Mouse (Mus musculus) CH12.LX (cell line): ENCODE data around the gene Rgs21. TPM values are rescaled to one million over a fixed set of nuclear protein-coding genes. Genes with fewer than 3 reads are reported as not detected.

Experiments used
- DNase-seq: peaks from one replicate; pipeline ENCODE4 v3.0.0-alpha.2; 2013; ENCODE audit errors: extremely low read depth
- H3K27ac ChIP-seq: 2 replicates; pipeline ENCODE4 v1.5.1; 2012; ENCODE audit warnings: low read depth, mild to moderate bottlenecking, control low read depth, moderate library complexity; ENCODE audit not compliant: insufficient read depth
- H3K27me3 ChIP-seq: replicated peaks from 2 replicates; pipeline ENCODE3; 2012; ENCODE audit warnings: inconsistent platforms
- H3K36me3 ChIP-seq, 2 experiments: replicated peaks in 1 of 2; 2 replicates each; pipeline versions ENCODE3 to v1.6.1; 2012; ENCODE audit warnings: inconsistent platforms in 1 of 2, low read length in 1 of 2, mild to moderate bottlenecking in 1 of 2, mixed read lengths in 1 of 2, moderate library complexity in 1 of 2; ENCODE audit not compliant: control insufficient read depth in 1 of 2, insufficient read depth in 1 of 2
- H3K4me1 ChIP-seq, 2 experiments: 2 replicates each; pipeline ENCODE4 v1.6.1; 2012; ENCODE audit warnings: inconsistent platforms in 1 of 2, moderate library complexity in 1 of 2; ENCODE audit not compliant: insufficient read depth in 2 of 2, control insufficient read depth in 1 of 2
- H3K4me2 ChIP-seq: 2 replicates; pipeline ENCODE4 v1.6.1; 2012; ENCODE audit warnings: low read depth, mild to moderate bottlenecking, control low read depth; ENCODE audit not compliant: poor library complexity, insufficient read depth, severe bottlenecking
- H3K4me3 ChIP-seq, 3 experiments: fragments of 150-350 bp in 1 of 3; sonication (generic) in 1 of 3; replicated peaks in 1 of 3; 2 replicates each; pipeline versions ENCODE3 to v1.5.1; 2011 to 2012; ENCODE audit warnings: low read depth in 2 of 3, low read length in 2 of 3, mild to moderate bottlenecking in 2 of 3, moderate library complexity in 2 of 3, control low read depth in 1 of 3, improper control_type of control experiment in 1 of 3, inconsistent platforms in 1 of 3, mixed read lengths in 1 of 3; ENCODE audit not compliant: poor library complexity in 1 of 3
- H3K79me2 ChIP-seq: replicated peaks from 2 replicates; pipeline ENCODE4 v1.6.1; 2012; ENCODE audit warnings: mild to moderate bottlenecking, moderate library complexity; ENCODE audit not compliant: control insufficient read depth, poor library complexity, insufficient read depth, severe bottlenecking; ENCODE audit errors: extremely low read depth
- H3K9ac ChIP-seq: 2 replicates; pipeline ENCODE4 v1.6.1; 2012; ENCODE audit warnings: low read depth, mild to moderate bottlenecking, control low read depth, moderate library complexity; ENCODE audit not compliant: insufficient read depth
- H3K9me3 ChIP-seq: replicated peaks from 2 replicates; pipeline ENCODE3; 2012; ENCODE audit warnings: low read length, inconsistent platforms, mixed read lengths
- EP300 ChIP-seq: IDR thresholded peaks from 2 replicates; pipeline ENCODE4 v1.6.1; 2011; ENCODE audit warnings: low read length, improper control_type of control experiment
- ETS1 ChIP-seq: conservative IDR thresholded peaks from 2 replicates; pipeline ENCODE4 v1.6.1; 2012; ENCODE audit warnings: low read depth, mild to moderate bottlenecking, inconsistent platforms, low read length, improper control_type of control experiment, moderate library complexity
- GABPA ChIP-seq: IDR thresholded peaks from 2 replicates; pipeline ENCODE4 v1.6.1; 2012; ENCODE audit warnings: low read depth, low read length, improper control_type of control experiment, inconsistent platforms; ENCODE audit not compliant: insufficient replicate concordance
- IRF4 ChIP-seq: IDR thresholded peaks from 2 replicates; pipeline ENCODE4 v1.6.1; 2014; ENCODE audit warnings: low read depth, mild to moderate bottlenecking, inconsistent platforms, low read length, improper control_type of control experiment
- JUN ChIP-seq: IDR thresholded peaks from 2 replicates; pipeline ENCODE4 v1.6.1; 2011; ENCODE audit warnings: low read depth, mild to moderate bottlenecking, low read length, improper control_type of control experiment, moderate library complexity; ENCODE audit not compliant: insufficient read depth
- JUND ChIP-seq: conservative IDR thresholded peaks from 2 replicates; pipeline ENCODE4 v1.6.1; 2011; ENCODE audit warnings: low read depth, low read length, improper control_type of control experiment
- KAT2A ChIP-seq: IDR thresholded peaks from 2 replicates; pipeline ENCODE4 v1.6.1; 2012; ENCODE audit warnings: low read length, improper control_type of control experiment, inconsistent platforms; ENCODE audit not compliant: insufficient replicate concordance
- MAZ ChIP-seq: IDR thresholded peaks from 2 replicates; pipeline ENCODE4 v1.6.1; 2012; ENCODE audit warnings: low read depth, mild to moderate bottlenecking, inconsistent platforms, low read length, improper control_type of control experiment, moderate library complexity
- MEF2A ChIP-seq: IDR thresholded peaks from 2 replicates; pipeline ENCODE4 v1.6.1; 2014; ENCODE audit warnings: low read depth, mild to moderate bottlenecking, inconsistent platforms, low read length, improper control_type of control experiment, borderline replicate concordance
- MXI1 ChIP-seq: IDR thresholded peaks from 2 replicates; pipeline ENCODE4 v1.6.1; 2011; ENCODE audit warnings: mild to moderate bottlenecking, low read depth, low read length, improper control_type of control experiment
- NRF1 ChIP-seq: IDR thresholded peaks from 2 replicates; pipeline ENCODE4 v1.6.1; 2014; ENCODE audit warnings: low read depth, mild to moderate bottlenecking, inconsistent platforms, low read length, improper control_type of control experiment, moderate library complexity
- POLR2AphosphoS2 ChIP-seq: IDR thresholded peaks from 2 replicates; pipeline ENCODE4 v1.6.1; 2011; ENCODE audit warnings: low read depth, low read length, improper control_type of control experiment
- RAD21 ChIP-seq: IDR thresholded peaks from 2 replicates; pipeline ENCODE4 v1.6.1; 2011; ENCODE audit warnings: low read depth, mild to moderate bottlenecking, low read length, improper control_type of control experiment, moderate library complexity
- USF2 ChIP-seq: conservative IDR thresholded peaks from 2 replicates; pipeline ENCODE4 v1.6.1; 2011; ENCODE audit warnings: low read depth, low read length, improper control_type of control experiment
- dilution Hi-C: fragments of 300-500 bp; cut with MboI; formaldehyde crosslinking; loops from 2 replicates; pipeline ENCODE4 v1.14.3; 2020; ENCODE audit warnings: low sequenced_read_pairs; ENCODE audit not compliant: extremely low pct_unique_long_range_greater_than_20kb, extremely low pct_ligation_motif_present
- in situ Hi-C: fragments of 300-500 bp; cut with MboI; formaldehyde crosslinking; loops from 3 replicates; pipeline ENCODE4 v1.14.3; 2019; ENCODE audit warnings: low sequenced_read_pairs, low pct_ligation_motif_present, low pct_unique_long_range_greater_than_20kb, mixed read lengths
- polyA plus RNA-seq: library from polyadenylated mRNA; unstranded; fragments of >175 nt; gene quantifications from 2 replicates; pipeline ENCODE4 v1.2.1, GENCODE M21; 2012; ENCODE audit warnings: low read depth; ENCODE audit not compliant: insufficient read length
- total RNA-seq, 2 experiments: library from RNA; depleted of rRNA; stranded (reverse); fragments of 300-350 nt in 1 of 2; fragments of >200 nt in 1 of 2; gene quantifications; 2 replicates each; pipeline ENCODE4 v1.2.3; 2012 to 2014

Gene Rgs21
- total and polyA plus RNA-seq, 3 experiments = 0.07 to 0.09 (median 0.08) TPM

- no peaks in the 10 kb centered on the region for H3K9me3 ChIP-seq
- dilution Hi-C loops = no loop called here
- no peak for DNase-seq
- H3K9ac ChIP-seq = no peak overlapping the region
- TF ChIP-seq MXI1 = no peak
- TF ChIP-seq RAD21 = no peak
- TF ChIP-seq NRF1 = no peak
- no peak for TF ChIP-seq GABPA
- TF ChIP-seq KAT2A = no peak
- no peak for TF ChIP-seq POLR2AphosphoS2
- no peak overlapping the region for H3K4me2 ChIP-seq
- H3K27me3 ChIP-seq = no peaks in the 10 kb centered on the region
- no peaks in the 10 kb centered on the region for H3K4me1 ChIP-seq
- no peak overlapping the region for H3K4me3 ChIP-seq
- H3K36me3 ChIP-seq = no peaks in the 10 kb centered on the region
- no peaks in the 10 kb centered on the region for H3K79me2 ChIP-seq
- H3K27ac ChIP-seq = no peak overlapping the region
- in situ Hi-C loops = no loop called here
These were observed 49.5 kb downstream of the Rgs21 start for GRCm38 (mm10) chr1:144517878-144518426.

- H3K27me3 ChIP-seq = no peaks in the 10 kb centered on the region
- H3K36me3 ChIP-seq = no peaks in the 10 kb centered on the region
- dilution Hi-C loops (no loop called here), in situ Hi-C loops (no loop called here)
- DNase-seq = peak; percentile 38
- no peak overlapping the region for H3K27ac ChIP-seq
- H3K4me1 ChIP-seq = peaks cover 7 to 17% of the 10 kb centered on the region in 2 experiments
- TF ChIP-seq MEF2A (peak; percentile 33; the same call in 1 of the 2 replicates), ETS1 (0 out of 2 replicates have a peak, but pooled peaks have one; percentile 25), IRF4 (peak; percentile 92), JUND (peak; percentile 88), JUN (peak; percentile 66), MAZ (no peak), USF2 (no peak), EP300 (peak; percentile 53; the same call in 1 of the 2 replicates)
- H3K4me3 ChIP-seq = no peak overlapping the region
- H3K9me3 ChIP-seq = no peaks in the 10 kb centered on the region
- no peaks in the 10 kb centered on the region for H3K79me2 ChIP-seq
- H3K9ac ChIP-seq = no peak overlapping the region
- no peak overlapping the region for H3K4me2 ChIP-seq
These were observed 65.2 kb downstream of the Rgs21 start for GRCm38 (mm10) chr1:144502241-144502640.
